Mouse (Mus musculus): ENCODE measurements around the gene Speer4e. TPM values are rescaled to one million over a fixed set of nuclear protein-coding genes. Genes with fewer than 3 reads are reported as not detected.
"Not testable (repeated sequence)": the region's sequence is repeated elsewhere in the genome, so short reads cannot be mapped to it uniquely, and the experiment has no call there.

Speer4e gene
- total RNA-seq (2021) = not detected

GRCm38 (mm10) chr5:14938329-14938728, at the start of gene Speer4e:
Gene Speer4e, minus strand, starts transcription at chr5:14938429.
- intact Hi-C loops (cut with DNase I); DNase-seq: not testable (repeated sequence)

GRCm38 (mm10) chr5:14986649-14987387, 48.6 kb upstream of the Speer4e start:
- intact Hi-C loops (cut with DNase I); DNase-seq: not testable (repeated sequence)

- intact Hi-C loops (cut with DNase I); DNase-seq: not testable (repeated sequence)
Observed at GRCm38 (mm10) chr5:14978835-14979234, 40.6 kb upstream of the Speer4e start, which contains the start of gene Gm10354. Gene Gm10354, minus strand, starts transcription at chr5:14978935.

GRCm38 (mm10) chr5:14977368-14977767, 39.1 kb upstream of the Speer4e start:
- DNase-seq; intact Hi-C loops (cut with DNase I): not testable (repeated sequence)

GRCm38 (mm10) chr5:14975294-14975693, 37.1 kb upstream of the Speer4e start:
- intact Hi-C loops (cut with DNase I); DNase-seq: not testable (repeated sequence)

GRCm38 (mm10) chr5:14972841-14973240, 34.6 kb upstream of the Speer4e start:
- DNase-seq; intact Hi-C loops (cut with DNase I): not testable (repeated sequence)

- DNase-seq; intact Hi-C loops (cut with DNase I): not testable (repeated sequence)
Observed at GRCm38 (mm10) chr5:14963821-14964220, 25.6 kb upstream of the Speer4e start.

- DNase-seq; intact Hi-C loops (cut with DNase I): not testable (repeated sequence)
Observed at GRCm38 (mm10) chr5:14961502-14961901, 23.3 kb upstream of the Speer4e start.

GRCm38 (mm10) chr5:14955928-14956706, 17.9 kb upstream of the Speer4e start:
- intact Hi-C loops (cut with DNase I); DNase-seq: not testable (repeated sequence)

GRCm38 (mm10) chr5:14953587-14953986, 15.4 kb upstream of the Speer4e start:
- DNase-seq; intact Hi-C loops (cut with DNase I): not testable (repeated sequence)

GRCm38 (mm10) chr5:14952749-14953148, 14.5 kb upstream of the Speer4e start:
- DNase-seq; intact Hi-C loops (cut with DNase I): not testable (repeated sequence)

- intact Hi-C loops (cut with DNase I); DNase-seq: not testable (repeated sequence)
Observed at GRCm38 (mm10) chr5:14951822-14952221, 13.6 kb upstream of the Speer4e start.

GRCm38 (mm10) chr5:14947482-14948198, 9.4 kb upstream of the Speer4e start:
- DNase-seq; intact Hi-C loops (cut with DNase I): not testable (repeated sequence)

GRCm38 (mm10) chr5:14945524-14945923, 7.3 kb upstream of the Speer4e start:
- intact Hi-C loops (cut with DNase I); DNase-seq: not testable (repeated sequence)

GRCm38 (mm10) chr5:14941043-14941442, 2.8 kb upstream of the Speer4e start:
- DNase-seq; intact Hi-C loops (cut with DNase I): not testable (repeated sequence)

GRCm38 (mm10) chr5:14933721-14934120, 4.5 kb downstream of the Speer4e start:
- DNase-seq; intact Hi-C loops (cut with DNase I): not testable (repeated sequence)

- intact Hi-C loops (cut with DNase I); DNase-seq: not testable (repeated sequence)
Observed at GRCm38 (mm10) chr5:14927047-14927446, 11.2 kb downstream of the Speer4e start.

GRCm38 (mm10) chr5:14914799-14915198, 23.4 kb downstream of the Speer4e start, which contains the start of gene Gm9758:
Gene Gm9758, minus strand, starts transcription at chr5:14914899.
- intact Hi-C loops (cut with DNase I); DNase-seq: not testable (repeated sequence)

- DNase-seq; intact Hi-C loops (cut with DNase I): not testable (repeated sequence)
Observed at GRCm38 (mm10) chr5:14914361-14914760, 23.9 kb downstream of the Speer4e start.

- intact Hi-C loops (cut with DNase I); DNase-seq: not testable (repeated sequence)
Observed at GRCm38 (mm10) chr5:14903539-14903938, 34.7 kb downstream of the Speer4e start.

Measured in heart, postnatal 36 days (tissue).